Mouse (Mus musculus) heart, adult 2 months (tissue): ENCODE measurements around the gene C1s1. TPM values are rescaled to one million over a fixed set of nuclear protein-coding genes. Genes with fewer than 3 reads are reported as not detected.
"Not testable (repeated sequence)": the region's sequence is repeated elsewhere in the genome, so short reads cannot be mapped to it uniquely, and the experiment has no call there.

ENCODE experiments used
- DNase-seq, 2 experiments: peaks; one replicate each; pipeline ENCODE4 v3.0.0; 2021
- H3K27ac ChIP-seq: fragments of 200-600 bp; 2 replicates; pipeline ENCODE4 v1.8.1; 2022
- H3K27me3 ChIP-seq: fragments of 200-500 bp; 2 replicates; pipeline ENCODE4 v1.6.1; 2012; ENCODE audit warnings: mild to moderate bottlenecking, low read length, inconsistent platforms, mixed read lengths; ENCODE audit not compliant: control insufficient read depth, insufficient read depth
- H3K36me3 ChIP-seq: fragments of 200-500 bp; 2 replicates; pipeline ENCODE4 v1.6.1; 2012; ENCODE audit warnings: low read length, inconsistent platforms; ENCODE audit not compliant: control insufficient read depth, insufficient read depth
- H3K4me1 ChIP-seq: fragments of 200-500 bp; 2 replicates; pipeline ENCODE4 v1.6.1; 2011; ENCODE audit warnings: low read length; ENCODE audit not compliant: control insufficient read depth, insufficient read depth
- H3K4me3 ChIP-seq: fragments of 200-600 bp; 2 replicates; pipeline ENCODE4 v1.8.1; 2022
- H3K79me2 ChIP-seq: fragments of 200-500 bp; replicated peaks from 2 replicates; pipeline ENCODE4 v1.6.1; 2012; ENCODE audit warnings: mild to moderate bottlenecking, inconsistent platforms, low read length, moderate library complexity, mixed read lengths; ENCODE audit not compliant: control insufficient read depth, insufficient read depth
- H3K9ac ChIP-seq: fragments of 200-500 bp; 2 replicates; pipeline ENCODE4 v1.6.1; 2012; ENCODE audit warnings: low read depth, mild to moderate bottlenecking, control low read depth, inconsistent platforms, low read length, mixed read lengths
- CTCF ChIP-seq: fragments of 200-600 bp; IDR thresholded peaks from 2 replicates; pipeline ENCODE4 v1.8.1; 2022; ENCODE audit warnings: antibody characterized with exemption, mild to moderate bottlenecking, moderate library complexity
- EP300 ChIP-seq: fragments of 200-500 bp; IDR thresholded peaks from 2 replicates; pipeline ENCODE4 v1.6.1; 2011; ENCODE audit warnings: low read depth, low read length, control low read depth; ENCODE audit not compliant: insufficient read depth
- POLR2A ChIP-seq: fragments of 200-500 bp; IDR thresholded peaks from 2 replicates; pipeline ENCODE4 v1.6.1; 2011; ENCODE audit warnings: mild to moderate bottlenecking, low read depth, low read length, control low read depth; ENCODE audit not compliant: insufficient read depth
- WGBS: fragments of 180-500 bp; shearing (Covaris S2); methylation state at CpG from one replicate; pipeline ENCODE4 v1.1.7; 2018; 5-methylcytosine and 5-hydroxymethylcytosine counted together
- intact Hi-C: fragments of 180-260 bp; cut with DNase I; formaldehyde crosslinking; loops from one replicate; pipeline ENCODE4 v1.15.1; 2025
- polyA plus RNA-seq: library from polyadenylated mRNA; depleted of rRNA; stranded (reverse); fragments of >200 nt; gene quantifications from 2 replicates; pipeline ENCODE4 v1.2.3, GENCODE M21; 2012
- total RNA-seq, 2 experiments: library from RNA; stranded (reverse); gene quantifications; 2 replicates each; pipeline ENCODE4 v1.2.3; 2021

C1s1 gene
- total and polyA plus RNA-seq, 3 experiments, result 23.0 to 31.0 (median 25.1) TPM

- Histone ChIP-seq H3K79me2 (no peaks in the 10 kb centered on the region), H3K4me1 (no peaks in the 10 kb centered on the region), H3K4me3 (peak within 1 kb of the TSS; percentile 57), H3K9ac (peak within 1 kb of the TSS; percentile 76), H3K27me3 (no peaks in the 10 kb centered on the region), H3K36me3 (no peaks in the 10 kb centered on the region), H3K27ac (peak within 1 kb of the TSS; percentile 60)
- WGBS, result 8% methylated on average over 6 of the region's 6 CpGs
- intact Hi-C loops, result loop anchor here (5.0 kb wide), 1 partner anchor 245 kb away; the partner anchor contains the start of genes Atn1 and Gm45234
- peak; percentile 69 to 73 for DNase-seq
- 0 out of 2 replicates have a peak, but pooled peaks have one; percentile 14 for TF ChIP-seq POLR2A
- TF ChIP-seq CTCF, result peak; percentile 94
- TF ChIP-seq EP300, result no peak
These were observed 29.8 kb downstream of the C1s1 start, which contains the start of gene C1ra for GRCm38 (mm10) chr6:124512355-124512836. C1ra (plus strand) TSS chr6:124512405.

GRCm38 (mm10) chr6:124511936-124512335 is 30.2 kb downstream of the C1s1 start:
- WGBS, result 50% methylated on average over 6 of the region's 6 CpGs
- no peak for TF ChIP-seq EP300
- TF ChIP-seq POLR2A, result no peak
- no peak for TF ChIP-seq CTCF
- Histone ChIP-seq H3K79me2 (no peaks in the 10 kb centered on the region), H3K4me1 (no peaks in the 10 kb centered on the region), H3K27me3 (no peaks in the 10 kb centered on the region), H3K36me3 (no peaks in the 10 kb centered on the region), H3K27ac (no peak overlapping the region), H3K4me3 (no peak overlapping the region), H3K9ac (no peak overlapping the region)
- intact Hi-C loops, result loop anchor here (5.0 kb wide), 1 partner anchor 245 kb away; the partner anchor contains the start of genes Atn1 and Gm45234
- no peak for DNase-seq

DNA sequence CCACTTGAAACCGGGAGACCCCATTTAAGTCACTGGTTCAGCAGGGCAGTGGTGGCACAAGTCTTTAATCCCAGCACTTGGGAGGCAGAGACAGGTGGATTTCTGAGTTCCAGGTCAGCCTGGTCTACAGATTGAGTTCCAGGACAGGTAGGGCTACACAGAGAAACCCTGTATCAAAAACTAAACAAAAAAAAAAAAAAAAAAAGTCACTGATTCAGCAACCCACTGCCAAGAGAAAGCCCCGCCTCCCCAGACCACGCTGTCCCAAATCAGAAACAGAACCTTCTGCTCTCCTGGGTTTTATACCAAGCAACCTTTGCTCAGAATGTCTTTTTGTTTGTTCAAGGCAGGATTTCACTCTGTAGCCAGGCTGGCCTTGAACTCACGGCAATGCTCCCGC is 33.0 kb downstream of the C1s1 start:
- H3K27me3 ChIP-seq, H3K4me3 ChIP-seq, H3K79me2 ChIP-seq, DNase-seq, H3K9ac ChIP-seq, intact Hi-C loops, H3K36me3 ChIP-seq, H3K4me1 ChIP-seq, H3K27ac ChIP-seq: not testable (repeated sequence)
- 84% methylated on average over 5 of the region's 5 CpGs for WGBS

DNA sequence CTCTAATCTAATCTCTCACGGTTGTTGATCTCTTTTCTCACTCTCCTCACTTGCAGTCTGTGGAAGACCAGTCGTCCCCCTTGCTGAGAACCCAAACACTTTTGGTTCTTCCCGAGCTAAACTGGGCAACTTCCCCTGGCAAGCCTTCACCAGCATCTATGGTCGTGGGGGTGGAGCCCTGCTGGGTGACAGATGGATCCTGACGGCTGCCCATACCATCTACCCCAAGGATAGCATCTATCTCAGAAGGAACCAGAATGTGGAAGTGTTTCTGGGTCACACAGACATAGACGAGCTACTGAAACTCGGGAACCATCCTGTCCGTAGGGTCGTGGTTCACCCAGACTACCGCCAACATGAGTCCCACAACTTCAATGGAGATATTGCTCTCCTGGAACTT is 33.9 kb downstream of the C1s1 start:
- intact Hi-C loops, result no loop called here
- H3K4me3 ChIP-seq, result no peak overlapping the region
- H3K36me3 ChIP-seq, result no peaks in the 10 kb centered on the region
- no peak for DNase-seq
- no peaks in the 10 kb centered on the region for H3K79me2 ChIP-seq
- no peaks in the 10 kb centered on the region for H3K4me1 ChIP-seq
- H3K27ac ChIP-seq, result no peak overlapping the region
- WGBS, result 63% methylated on average over 10 of the region's 10 CpGs
- H3K9ac ChIP-seq, result no peak overlapping the region
- H3K27me3 ChIP-seq, result no peaks in the 10 kb centered on the region
- TF ChIP-seq CTCF, result no peak
- no peak for TF ChIP-seq EP300

- no peaks in the 10 kb centered on the region for H3K79me2 ChIP-seq
- H3K36me3 ChIP-seq, result no peaks in the 10 kb centered on the region
- H3K4me3 ChIP-seq, result no peak overlapping the region
- DNase-seq, result no peak
- no peaks in the 10 kb centered on the region for H3K27me3 ChIP-seq
- WGBS, result 62% methylated on average over 6 of the region's 6 CpGs
- no peaks in the 10 kb centered on the region for H3K4me1 ChIP-seq
- TF ChIP-seq POLR2A (no peak), EP300 (no peak)
- intact Hi-C loops, result no loop called here
- no peak overlapping the region for H3K27ac ChIP-seq
- H3K9ac ChIP-seq, result no peak overlapping the region
These were observed 35.2 kb downstream of the C1s1 start for GRCm38 (mm10) chr6:124506991-124507390.

DNA sequence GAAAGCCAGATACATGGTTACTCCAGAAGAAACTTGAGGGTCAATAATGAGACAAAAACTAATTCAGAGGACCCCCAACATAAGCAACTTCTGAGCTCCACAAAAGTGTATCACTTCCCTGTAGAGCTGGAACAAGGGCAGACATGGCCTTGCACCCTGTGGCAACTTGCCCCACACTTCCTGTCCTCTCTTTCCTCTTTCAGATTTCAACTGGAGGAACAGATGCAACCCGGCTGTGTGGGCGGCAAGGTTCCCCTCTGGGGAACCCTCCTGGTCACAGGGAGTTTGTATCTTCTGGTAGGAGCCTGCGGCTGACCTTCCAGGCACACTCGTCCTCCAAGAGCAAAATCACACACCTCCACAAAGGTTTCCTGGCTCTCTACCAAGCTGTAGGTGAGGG is 37.1 kb downstream of the C1s1 start:
- Histone ChIP-seq H3K9ac (no peak overlapping the region), H3K4me3 (no peak overlapping the region), H3K79me2 (no peaks in the 10 kb centered on the region), H3K27me3 (no peaks in the 10 kb centered on the region), H3K36me3 (no peaks in the 10 kb centered on the region), H3K27ac (no peak overlapping the region), H3K4me1 (no peaks in the 10 kb centered on the region)
- TF ChIP-seq POLR2A, result no peak
- TF ChIP-seq EP300, result 0 out of 2 replicates have a peak, but pooled peaks have one; percentile 8
- peak in 1 of 2 experiments; percentile 55 for DNase-seq
- 37% methylated on average over 4 of the region's 4 CpGs for WGBS
- intact Hi-C loops, result no loop called here

DNA sequence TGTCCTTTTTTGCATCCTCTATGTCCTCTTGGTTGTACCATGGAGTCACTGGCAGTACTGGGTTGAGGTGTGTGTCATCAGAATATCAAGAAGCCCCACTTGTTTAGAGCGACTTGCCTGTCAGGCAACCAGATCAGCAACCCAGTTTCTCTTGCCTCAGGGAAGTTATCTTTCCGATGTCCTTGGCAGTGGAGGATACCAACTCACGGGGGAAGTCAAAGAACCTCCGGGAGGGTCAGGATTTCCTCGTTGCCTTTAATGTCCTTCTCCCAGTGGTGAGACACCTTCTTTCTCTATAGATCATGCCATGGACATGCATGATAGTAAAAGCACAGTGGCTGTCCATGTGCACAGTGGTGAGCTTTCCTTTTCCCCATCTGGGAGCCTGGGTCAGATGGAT is 40.1 kb downstream of the C1s1 start:
- Histone ChIP-seq H3K79me2 (no peaks in the 10 kb centered on the region), H3K27me3 (no peaks in the 10 kb centered on the region), H3K9ac (no peak overlapping the region), H3K36me3 (no peaks in the 10 kb centered on the region), H3K4me3 (no peak overlapping the region), H3K4me1 (no peaks in the 10 kb centered on the region), H3K27ac (no peak overlapping the region)
- no peak for DNase-seq
- intact Hi-C loops, result no loop called here
- TF ChIP-seq POLR2A (no peak), CTCF (no peak), EP300 (no peak)
- WGBS, result 64% methylated on average over 5 of the region's 5 CpGs
